Mouse (Mus musculus) olfactory bulb, adult 2 months (tissue): Measurements from ENCODE around the gene Trmt2a. TPM values are rescaled to one million over a fixed set of nuclear protein-coding genes. Genes with fewer than 3 reads are reported as not detected.
"Not testable (repeated sequence)": the region's sequence is repeated elsewhere in the genome, so short reads cannot be mapped to it uniquely, and the experiment has no call there.

Experiments used
- H3K27ac ChIP-seq: fragments of 200-500 bp; 2 replicates; pipeline ENCODE4 v1.5.1; 2012; ENCODE audit warnings: low read depth, low read length; ENCODE audit not compliant: insufficient read depth
- H3K4me1 ChIP-seq: fragments of 200-500 bp; 2 replicates; pipeline ENCODE4 v1.6.1; 2012; ENCODE audit warnings: low read length; ENCODE audit not compliant: control insufficient read depth, insufficient read depth
- H3K4me3 ChIP-seq: fragments of 200-500 bp; 2 replicates; pipeline ENCODE4 v1.5.1; 2012; ENCODE audit warnings: mild to moderate bottlenecking, low read depth, low read length, moderate library complexity; ENCODE audit not compliant: insufficient read depth
- CTCF ChIP-seq: fragments of 200-500 bp; IDR thresholded peaks from 2 replicates; pipeline ENCODE4 v1.5.1; 2012; ENCODE audit warnings: low read depth, mild to moderate bottlenecking, low read length, moderate library complexity; ENCODE audit not compliant: insufficient read depth
- POLR2A ChIP-seq: fragments of 200-500 bp; IDR thresholded peaks from 2 replicates; pipeline ENCODE4 v1.6.1; 2012; ENCODE audit warnings: mild to moderate bottlenecking, low read depth, low read length, moderate library complexity; ENCODE audit not compliant: insufficient read depth
- WGBS: fragments of 180-500 bp; shearing (Covaris S2); methylation state at CpG from one replicate; pipeline ENCODE4 v1.1.7; 2018; 5-methylcytosine and 5-hydroxymethylcytosine counted together
- polyA plus RNA-seq: library from polyadenylated mRNA; stranded (reverse); fragments of >200 nt; gene quantifications from 2 replicates; pipeline ENCODE4 v1.2.4, GENCODE M21; 2012; ENCODE audit warnings: low replicate concordance; ENCODE audit not compliant: missing spikeins, insufficient read depth, insufficient read length

Trmt2a gene
- polyA plus RNA-seq, 1 experiment, result not detected

- 88% methylated on average over 2 of the region's 2 CpGs for WGBS
- Histone ChIP-seq H3K27ac (no peak within 1 kb of the TSS), H3K4me1 (no peaks in the 10 kb centered on the region), H3K4me3 (no peak within 1 kb of the TSS)
- TF ChIP-seq CTCF, result no peak
- TF ChIP-seq POLR2A, result no peak
Measured at GRCm38 (mm10) chr16:18258221-18258620, 9.7 kb downstream of the Trmt2a start, which contains the start of gene Gm49776. Gm49776 (minus strand) TSS chr16:18258321.

GRCm38 (mm10) chr16:18265024-18265423, 16.5 kb downstream of the Trmt2a start:
- no peak overlapping the region for H3K27ac ChIP-seq
- no peaks in the 10 kb centered on the region for H3K4me1 ChIP-seq
- 83% methylated on average over 2 of the region's 2 CpGs for WGBS
- H3K4me3 ChIP-seq, result no peak overlapping the region
- no peak for TF ChIP-seq POLR2A
- TF ChIP-seq CTCF, result no peak

GRCm38 (mm10) chr16:18268182-18268581, 19.7 kb downstream of the Trmt2a start:
- WGBS, result 80% methylated on average over 5 of the region's 5 CpGs
- H3K27ac ChIP-seq, result no peak overlapping the region
- H3K4me1 ChIP-seq, result no peaks in the 10 kb centered on the region
- no peak overlapping the region for H3K4me3 ChIP-seq
- TF ChIP-seq CTCF (no peak), POLR2A (no peak)

DNA sequence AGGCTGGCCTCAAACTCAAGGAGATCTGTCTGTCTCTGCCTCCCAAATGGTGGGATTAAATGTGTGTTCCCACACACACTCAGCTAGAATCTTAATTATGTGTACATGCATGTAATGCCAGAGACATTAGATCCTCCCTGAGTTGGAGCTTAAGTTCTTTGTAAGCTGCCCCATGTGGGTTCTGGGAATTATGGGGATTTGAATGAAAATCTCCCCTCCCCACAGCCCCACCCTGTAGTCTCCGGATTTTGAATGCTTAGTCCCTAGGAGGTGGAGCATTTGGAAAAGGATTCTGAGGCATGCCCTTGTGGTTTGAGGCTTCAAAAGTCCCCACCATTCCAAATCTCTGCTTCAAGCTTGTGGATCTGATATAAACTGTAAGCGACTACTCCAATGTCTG, 26.7 kb downstream of the Trmt2a start:
- no peak overlapping the region for H3K4me3 ChIP-seq
- no peak overlapping the region for H3K27ac ChIP-seq
- TF ChIP-seq CTCF (no peak), POLR2A (no peak)
- 50% methylated on average over 2 of the region's 2 CpGs for WGBS
- H3K4me1 ChIP-seq, result no peaks in the 10 kb centered on the region

- H3K4me1 ChIP-seq, result peaks cover 3% of the 10 kb centered on the region
- no peak overlapping the region for H3K27ac ChIP-seq
- TF ChIP-seq POLR2A (no peak), CTCF (no peak)
- peak overlapping the region; percentile 93 for H3K4me3 ChIP-seq
- 2% methylated on average over 4 of the region's 4 CpGs for WGBS
Measured at GRCm38 (mm10) chr16:18288166-18288565, 39.7 kb downstream of the Trmt2a start.

- WGBS, result 1% methylated on average over 30 of the region's 31 CpGs
- TF ChIP-seq POLR2A, result no peak
- no peak for TF ChIP-seq CTCF
- H3K4me1 ChIP-seq, result peaks cover 3% of the 10 kb centered on the region
- H3K4me3 ChIP-seq, result peak overlapping the region; percentile 93
- peak overlapping the region; percentile 47; the same call in 1 of the 2 replicates for H3K27ac ChIP-seq
Measured at GRCm38 (mm10) chr16:18288581-18289061, 40.1 kb downstream of the Trmt2a start.

GRCm38 (mm10) chr16:18289067-18289588, 40.6 kb downstream of the Trmt2a start, which contains the start of gene Dgcr8:
Dgcr8 (minus strand) TSS chr16:18289246.
- TF ChIP-seq CTCF (no peak), POLR2A (peak; percentile 80)
- under 1% methylated on average over 69 of the region's 71 CpGs for WGBS

DNA sequence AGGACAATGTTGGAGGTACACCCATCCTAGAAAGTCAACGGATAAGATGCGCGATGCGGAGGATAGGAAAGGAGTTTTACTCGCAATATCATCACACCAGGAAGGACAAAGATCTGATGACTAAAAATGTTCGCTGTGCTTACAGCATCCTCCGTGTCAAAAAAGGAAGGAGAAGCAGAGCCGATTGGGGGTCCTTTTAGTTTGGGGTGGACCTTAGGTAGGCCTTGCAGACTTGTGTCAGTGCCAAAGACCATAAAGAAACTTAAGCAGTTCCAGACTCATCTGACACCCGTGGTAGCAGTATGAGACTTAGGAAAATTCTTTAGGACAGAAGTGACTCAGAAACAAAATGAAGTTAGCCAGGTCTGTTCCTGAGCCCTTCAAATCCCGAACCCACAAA, 41.1 kb downstream of the Trmt2a start:
- not testable (repeated sequence) for H3K27ac ChIP-seq, H3K4me1 ChIP-seq
- peak overlapping the region; percentile 48 for H3K4me3 ChIP-seq
- 3% methylated on average over 10 of the region's 10 CpGs for WGBS

More at GRCm38 (mm10) chr16:18289067-18289588, 40.6 kb downstream of the Trmt2a start, which contains the start of gene Dgcr8:
- peak within 1 kb of the TSS; percentile 93 for H3K4me3 ChIP-seq
- H3K27ac ChIP-seq, result peak within 1 kb of the TSS; percentile 47; the same call in 1 of the 2 replicates
- peaks cover 3% of the 10 kb centered on the region for H3K4me1 ChIP-seq

Other genes starting within 250 kb of the Trmt2a start
- not detected in 2 replicates for gene Dgcr6, start 195.8 kb upstream of the Trmt2a start, polyA plus RNA-seq
- gene Prodh, start 158.5 kb upstream of the Trmt2a start, polyA plus RNA-seq, result not detected in 2 replicates
- not detected in 2 replicates for gene Rtn4r, start 121.0 kb upstream of the Trmt2a start, polyA plus RNA-seq
- not detected in 2 replicates for gene Ccdc188, start 30.8 kb upstream of the Trmt2a start, polyA plus RNA-seq
- gene Zdhhc8, start 13.5 kb upstream of the Trmt2a start, polyA plus RNA-seq, result not detected in 2 replicates
- not detected in 2 replicates for gene Ranbp1, start 53 bp downstream of the Trmt2a start, polyA plus RNA-seq
- gene Gm49776, start 9.6 kb downstream of the Trmt2a start, polyA plus RNA-seq, result not detected in 2 replicates
- gene Dgcr8, start 40.6 kb downstream of the Trmt2a start, polyA plus RNA-seq, result not detected in 2 replicates
- gene Tango2, start 99.4 kb downstream of the Trmt2a start, polyA plus RNA-seq, result not detected in 2 replicates
- 956 TPM in 1 of 2 replicates, not detected in the other for gene Arvcf, start 99.5 kb downstream of the Trmt2a start, polyA plus RNA-seq
- gene Txnrd2, start 177.7 kb downstream of the Trmt2a start, polyA plus RNA-seq, result not detected in 2 replicates
- gene Comt, start 178.2 kb downstream of the Trmt2a start, polyA plus RNA-seq, result not detected in 2 replicates